Mouse (Mus musculus) kidney, postnatal 0 days (tissue): Measurements from ENCODE around the gene Cabp2. TPM values are rescaled to one million over a fixed set of nuclear protein-coding genes. Genes with fewer than 3 reads are reported as not detected.
"Not testable (repeated sequence)": the region's sequence is repeated elsewhere in the genome, so short reads cannot be mapped to it uniquely, and the experiment has no call there.

Experiments used
- ATAC-seq: fragments of 200-750 bp; cut with Nextera tagmentation; replicated peaks from 2 replicates; pipeline ENCODE4 v1.8.0; 2017; ENCODE audit warnings: low read depth, moderate number of reproducible peaks, moderate TSS enrichment, moderate library complexity; ENCODE audit not compliant: low FRiP score
- DNase-seq: peaks from one replicate; pipeline ENCODE4 v3.0.0-alpha.2; 2016; ENCODE audit warnings: low spot score
- H3K27ac ChIP-seq: fragments of 300-500 bp; sonication (generic); 2 replicates; pipeline ENCODE4 v1.5.1; 2014; ENCODE audit warnings: mild to moderate bottlenecking
- H3K27me3 ChIP-seq: fragments of 300-500 bp; sonication (generic); 2 replicates; pipeline ENCODE4 v1.6.1; 2014; ENCODE audit warnings: low read length, mixed read lengths; ENCODE audit not compliant: insufficient read depth
- H3K36me3 ChIP-seq: fragments of 300-500 bp; sonication (generic); 2 replicates; pipeline ENCODE4 v1.6.1; 2014; ENCODE audit warnings: low read length, mixed read lengths; ENCODE audit not compliant: insufficient read depth
- H3K4me1 ChIP-seq: fragments of 300-500 bp; sonication (generic); replicated peaks from 2 replicates; pipeline ENCODE4 v1.6.1; 2014; ENCODE audit warnings: antibody characterized with exemption, low read length, mixed read lengths; ENCODE audit not compliant: insufficient read depth
- H3K4me2 ChIP-seq: fragments of 300-500 bp; sonication (generic); 2 replicates; pipeline ENCODE4 v1.6.1; 2014; ENCODE audit warnings: mild to moderate bottlenecking, low read length, moderate library complexity, mixed read lengths
- H3K4me3 ChIP-seq: fragments of 300-500 bp; sonication (generic); replicated peaks from 2 replicates; pipeline ENCODE4 v1.5.1; 2014; ENCODE audit warnings: low read depth, low read length
- H3K9ac ChIP-seq: fragments of 300-500 bp; sonication (generic); 2 replicates; pipeline ENCODE4 v1.6.1; 2014; ENCODE audit warnings: low read depth, low read length
- H3K9me3 ChIP-seq: fragments of 300-500 bp; sonication (generic); replicated peaks from 2 replicates; pipeline ENCODE4 v1.6.1; 2016; ENCODE audit warnings: low read length, inconsistent platforms, mixed read lengths
- CTCF ChIP-seq: IDR thresholded peaks from 2 replicates; pipeline ENCODE4 v1.5.1; 2016; ENCODE audit warnings: antibody characterized with exemption, low read depth, mild to moderate bottlenecking, moderate library complexity
- WGBS: fragments of 180-500 bp; shearing (Covaris S2); extraction: QIAGEN DNeasy Blood & Tissue Kit; methylation state at CpG from one replicate; pipeline ENCODE4 v1.1.7; 2014; 5-methylcytosine and 5-hydroxymethylcytosine counted together
- polyA plus RNA-seq: library from polyadenylated mRNA; unstranded; fragments of >200 nt; fragmentation: Nextera tagmentation; extraction: Ambion mirVana; gene quantifications from 2 replicates; pipeline ENCODE4 v1.2.1, GENCODE M21; 2015

Cabp2 gene
- 2.2 and 2.4 TPM in 2 replicates for polyA plus RNA-seq

DNA sequence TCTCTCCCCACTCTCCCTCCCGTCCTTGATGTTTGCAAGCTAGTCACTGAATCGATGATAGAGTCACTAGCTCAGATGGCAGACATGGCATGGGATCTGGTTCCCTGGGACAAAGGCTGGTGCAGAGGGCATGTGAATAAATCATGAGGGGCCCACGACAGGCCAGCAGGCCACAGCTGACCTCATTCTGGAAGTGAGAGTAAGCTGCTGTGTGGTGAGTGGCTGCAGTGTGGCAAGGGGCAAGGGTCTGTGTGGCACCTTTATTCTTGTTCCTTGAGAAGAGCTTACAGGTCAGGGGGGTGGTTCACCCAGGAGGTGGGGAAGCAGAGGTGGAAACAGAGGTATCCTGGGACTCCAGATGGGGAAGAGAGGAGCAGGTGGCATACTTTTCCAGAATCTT, at the start of gene Cabp2:
Gene Cabp2 (plus strand): TSS at position 185 of the 400 bp plus-strand sequence.
- H3K4me3 ChIP-seq = no peak within 1 kb of the TSS
- no peak within 1 kb of the TSS for H3K4me2 ChIP-seq
- DNase-seq = no peak
- WGBS = 40% methylated on average over 3 of the region's 3 CpGs
- H3K27me3 ChIP-seq = no peaks in the 10 kb centered on the region
- TF ChIP-seq CTCF = no peak
- no peaks in the 10 kb centered on the region for H3K4me1 ChIP-seq
- no peak within 1 kb of the TSS for H3K27ac ChIP-seq
- ATAC-seq = no peak
- no peak within 1 kb of the TSS for H3K9ac ChIP-seq
- no peaks in the 10 kb centered on the region for H3K36me3 ChIP-seq
- no peaks in the 10 kb centered on the region for H3K9me3 ChIP-seq

GRCm38 (mm10) chr19:4032668-4033067, 48.7 kb upstream of the Cabp2 start:
- DNase-seq (no peak), ATAC-seq (no peak)
- Histone ChIP-seq H3K27me3 (no peaks in the 10 kb centered on the region), H3K4me1 (0 out of 2 replicates have a peak, but pooled peaks cover 4% of the 10 kb centered on the region), H3K27ac (no peak overlapping the region), H3K4me2 (no peak overlapping the region), H3K9ac (no peak overlapping the region), H3K9me3 (no peaks in the 10 kb centered on the region), H3K36me3 (no peaks in the 10 kb centered on the region), H3K4me3 (no peak overlapping the region)
- TF ChIP-seq CTCF = no peak
- 63% methylated on average over 7 of the region's 7 CpGs for WGBS

- ATAC-seq (no peak), DNase-seq (no peak)
- no peak overlapping the region for H3K4me2 ChIP-seq
- no peak overlapping the region for H3K4me3 ChIP-seq
- TF ChIP-seq CTCF = no peak
- H3K4me1 ChIP-seq = 0 out of 2 replicates have a peak, but pooled peaks cover 4% of the 10 kb centered on the region
- no peak overlapping the region for H3K9ac ChIP-seq
- WGBS = 51% methylated on average over 3 of the region's 3 CpGs
- no peak overlapping the region for H3K27ac ChIP-seq
- no peaks in the 10 kb centered on the region for H3K27me3 ChIP-seq
- no peaks in the 10 kb centered on the region for H3K36me3 ChIP-seq
- H3K9me3 ChIP-seq = no peaks in the 10 kb centered on the region
These were observed 48.1 kb upstream of the Cabp2 start for GRCm38 (mm10) chr19:4033298-4033697.

DNA sequence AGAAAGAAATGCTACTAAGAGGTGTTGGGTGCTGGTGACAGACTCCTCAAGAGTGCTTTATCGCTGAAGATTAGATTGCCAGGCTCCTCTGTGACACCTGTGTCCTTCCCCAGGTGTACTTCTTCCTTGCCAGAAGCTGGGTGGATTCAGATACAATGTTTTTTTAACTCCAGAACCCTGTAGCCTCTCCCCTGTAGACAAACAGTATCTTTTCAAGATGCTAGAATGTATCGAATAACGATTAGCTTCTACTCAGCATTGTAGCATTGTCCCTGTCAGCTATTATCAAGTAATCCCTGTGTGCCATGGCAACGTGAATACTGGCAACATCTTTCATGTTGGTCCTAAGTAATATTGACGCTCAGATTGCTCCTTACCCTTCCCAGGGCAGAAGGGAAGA, 47.6 kb upstream of the Cabp2 start:
- Histone ChIP-seq H3K4me2 (no peak overlapping the region), H3K27me3 (no peaks in the 10 kb centered on the region), H3K4me3 (no peak overlapping the region), H3K9ac (no peak overlapping the region), H3K4me1 (0 out of 2 replicates have a peak, but pooled peaks cover 4% of the 10 kb centered on the region), H3K9me3 (no peaks in the 10 kb centered on the region), H3K27ac (no peak overlapping the region), H3K36me3 (no peaks in the 10 kb centered on the region)
- TF ChIP-seq CTCF = no peak
- WGBS = 66% methylated on average over 5 of the region's 5 CpGs
- DNase-seq (no peak), ATAC-seq (no peak)

GRCm38 (mm10) chr19:4036327-4037045, 44.9 kb upstream of the Cabp2 start:
- TF ChIP-seq CTCF = no peak

DNA sequence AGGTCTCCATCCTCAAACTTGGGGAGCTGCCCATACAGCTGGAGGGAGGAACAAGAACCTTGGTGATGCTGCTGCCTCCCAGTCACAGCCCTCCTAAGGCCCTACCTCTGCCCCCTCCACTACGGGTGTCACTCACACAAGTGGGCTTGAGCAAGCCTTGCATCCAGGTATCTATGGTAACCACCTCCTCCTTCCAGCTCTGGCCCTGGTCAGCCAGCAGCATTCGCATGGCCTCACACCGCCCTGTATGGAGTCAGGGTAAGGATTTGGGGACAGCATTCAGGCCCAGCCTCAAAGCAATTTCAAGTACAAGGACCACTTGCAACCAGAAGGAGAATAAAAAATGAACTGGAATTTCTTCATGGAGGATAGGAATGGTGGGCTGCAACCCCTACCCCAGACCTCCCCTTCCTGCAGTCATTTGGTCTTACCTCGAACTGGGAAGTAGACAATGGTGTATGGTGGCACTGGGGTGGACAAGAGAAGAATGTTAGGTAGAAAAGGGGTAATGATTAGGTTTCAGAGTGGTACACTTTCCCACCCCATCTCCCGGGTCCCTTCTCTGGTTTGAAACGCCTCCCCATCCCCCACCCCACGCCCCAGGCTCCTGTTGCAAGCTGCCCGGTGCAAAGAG, 44.1 kb upstream of the Cabp2 start:
- peak overlapping the region; percentile 70 for H3K9ac ChIP-seq
- not testable (repeated sequence) for H3K36me3 ChIP-seq, H3K4me1 ChIP-seq, DNase-seq, H3K9me3 ChIP-seq, H3K27me3 ChIP-seq
- WGBS = 16% methylated on average over 7 of the region's 8 CpGs
- H3K4me3 ChIP-seq = peak overlapping the region; percentile 47
- peak overlapping the region; percentile 62 for H3K27ac ChIP-seq
- 0 out of 2 replicates have a peak, but pooled peaks have one; percentile 19 for ATAC-seq
- peak overlapping the region; percentile 63 for H3K4me2 ChIP-seq

More at GRCm38 (mm10) chr19:4036327-4037045, 44.9 kb upstream of the Cabp2 start:
- no peaks in the 10 kb centered on the region for H3K9me3 ChIP-seq
- no peaks in the 10 kb centered on the region for H3K36me3 ChIP-seq
- peak overlapping the region; percentile 19; the same call in 1 of the 2 replicates for H3K4me2 ChIP-seq
- DNase-seq = no peak
- H3K27ac ChIP-seq = no peak overlapping the region
- no peaks in the 10 kb centered on the region for H3K27me3 ChIP-seq
- H3K4me1 ChIP-seq = 0 out of 2 replicates have a peak, but pooled peaks cover 4% of the 10 kb centered on the region
- no peak overlapping the region for H3K4me3 ChIP-seq
- 55% methylated on average over 12 of the region's 12 CpGs for WGBS
- 0 out of 2 replicates have a peak, but pooled peaks have one; percentile 46 for ATAC-seq
- no peak overlapping the region for H3K9ac ChIP-seq
